Mouse (Mus musculus) forebrain, embryonic 10.5 days (tissue): ENCODE measurements around the gene Gm47841. TPM values are rescaled to one million over a fixed set of nuclear protein-coding genes. Genes with fewer than 3 reads are reported as not detected.

ENCODE experiments used
- DNase-seq: peaks from one replicate; pipeline ENCODE4 v3.0.0-alpha.2; 2017; ENCODE audit warnings: low spot score; ENCODE audit errors: extremely low spot score
- H3K27ac ChIP-seq: fragments of 300-500 bp; sonication (generic); 2 replicates; pipeline ENCODE4 v1.5.1; 2016; ENCODE audit warnings: mild to moderate bottlenecking
- H3K27me3 ChIP-seq: fragments of 300-500 bp; sonication (generic); 2 replicates; pipeline ENCODE4 v1.6.1; 2016; ENCODE audit warnings: mild to moderate bottlenecking; ENCODE audit not compliant: poor library complexity, severe bottlenecking
- H3K36me3 ChIP-seq: fragments of 300-500 bp; sonication (generic); replicated peaks from 2 replicates; pipeline ENCODE4 v1.6.1; 2016; ENCODE audit warnings: mild to moderate bottlenecking, moderate library complexity
- H3K4me1 ChIP-seq: fragments of 300-500 bp; sonication (generic); 2 replicates; pipeline ENCODE4 v1.6.1; 2016
- H3K4me3 ChIP-seq: fragments of 300-500 bp; sonication (generic); 2 replicates; pipeline ENCODE4 v1.5.1; 2016; ENCODE audit warnings: mild to moderate bottlenecking, moderate library complexity
- H3K9me3 ChIP-seq: fragments of 300-500 bp; sonication (generic); 2 replicates; pipeline ENCODE4 v1.6.1; 2016; ENCODE audit warnings: mild to moderate bottlenecking, moderate library complexity
- WGBS: fragments of 180-500 bp; shearing (Covaris S2); methylation state at CpG from one replicate; pipeline ENCODE4 v1.1.7; 2016; 5-methylcytosine and 5-hydroxymethylcytosine counted together
- polyA plus RNA-seq: library from polyadenylated mRNA; unstranded; fragments of >200 nt; fragmentation: Nextera tagmentation; extraction: Ambion mirVana; gene quantifications from 2 replicates; pipeline ENCODE4 v1.2.1, GENCODE M21; 2016

Gene Gm47841
- polyA plus RNA-seq, 1 experiment from 2014 or later, result not detected

DNA sequence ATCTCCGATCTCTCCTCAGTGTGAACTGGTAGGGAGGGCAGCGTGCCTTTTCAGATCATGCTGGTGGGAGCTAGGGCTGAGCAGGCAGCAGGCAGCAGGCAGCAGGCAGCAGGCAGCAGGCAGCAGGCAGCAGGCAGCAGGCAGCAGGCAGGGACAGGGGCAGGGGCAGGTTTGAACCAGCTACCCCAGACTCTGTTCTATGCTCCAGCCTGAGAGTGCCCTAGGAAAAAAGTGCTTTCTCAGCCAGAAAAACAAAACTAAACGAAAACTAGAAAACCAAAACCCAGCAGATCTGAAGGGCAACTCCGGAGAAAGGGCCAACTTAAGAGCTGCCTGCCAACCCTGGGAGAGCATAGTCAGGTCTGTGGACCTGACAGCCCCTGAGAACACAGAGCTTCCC lies 21.5 kb upstream of the Gm47841 start:
- peak overlapping the region; percentile 86; the same call in 1 of the 2 replicates for H3K27ac ChIP-seq
- no peak overlapping the region for H3K4me3 ChIP-seq
- H3K27me3 ChIP-seq, result no peaks in the 10 kb centered on the region; the same call in 1 of the 2 replicates
- WGBS, result 69% methylated on average over 4 of the region's 4 CpGs
- H3K36me3 ChIP-seq, result peaks cover 28% of the 10 kb centered on the region
- peaks cover 100% of the 10 kb centered on the region for H3K4me1 ChIP-seq
- DNase-seq, result no peak
- H3K9me3 ChIP-seq, result no peaks in the 10 kb centered on the region

GRCm38 (mm10) chr15:101068029-101068428 lies 20.8 kb upstream of the Gm47841 start:
- H3K4me3 ChIP-seq, result no peak overlapping the region
- H3K9me3 ChIP-seq, result no peaks in the 10 kb centered on the region
- H3K27me3 ChIP-seq, result no peaks in the 10 kb centered on the region; the same call in 1 of the 2 replicates
- peak overlapping the region; percentile 86 for H3K27ac ChIP-seq
- H3K36me3 ChIP-seq, result peaks cover 24% of the 10 kb centered on the region
- WGBS, result 43% methylated on average over 3 of the region's 3 CpGs
- DNase-seq, result no peak
- H3K4me1 ChIP-seq, result peaks cover 98% of the 10 kb centered on the region

DNA sequence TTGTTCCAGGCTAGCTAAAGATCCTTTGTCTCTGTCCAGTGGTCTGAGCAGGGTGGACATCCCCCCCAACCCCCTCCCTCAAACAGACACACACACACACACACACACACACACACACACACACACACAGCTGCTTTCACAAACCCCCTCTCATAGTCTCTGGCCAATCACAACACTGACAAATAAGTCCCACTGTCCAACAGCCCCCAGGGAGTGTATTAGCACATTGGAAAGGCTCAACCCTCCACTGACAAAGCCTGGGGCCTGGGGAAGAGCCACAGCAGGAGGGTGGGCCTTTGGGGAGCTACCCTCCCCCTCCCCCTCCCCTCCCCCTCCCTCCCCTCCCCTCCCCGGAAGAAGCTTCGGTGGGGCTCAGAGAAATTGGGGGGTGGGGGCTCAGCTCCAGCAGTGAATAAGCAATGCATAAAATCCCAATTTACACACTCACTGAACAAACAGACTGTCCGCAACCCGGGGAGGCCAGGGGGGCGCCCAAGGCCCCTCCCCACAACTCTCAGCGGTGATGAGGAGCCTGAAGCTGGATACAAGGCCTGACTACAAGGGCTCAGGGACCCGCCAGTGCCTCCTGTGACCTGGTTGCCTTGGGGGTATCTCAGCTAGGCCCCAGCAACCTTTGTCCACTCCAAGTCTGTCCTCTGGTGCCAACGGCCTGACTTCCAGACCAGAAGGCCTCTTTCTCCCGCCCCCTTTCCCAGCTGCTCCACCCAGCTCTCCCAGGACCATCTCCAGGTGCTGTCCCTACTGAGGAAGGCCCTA lies 19.9 kb upstream of the Gm47841 start:
- H3K4me3 ChIP-seq, result peak overlapping the region; percentile 27
- WGBS, result 2% methylated on average over 7 of the region's 9 CpGs
- DNase-seq, result peak; percentile 55

DNA sequence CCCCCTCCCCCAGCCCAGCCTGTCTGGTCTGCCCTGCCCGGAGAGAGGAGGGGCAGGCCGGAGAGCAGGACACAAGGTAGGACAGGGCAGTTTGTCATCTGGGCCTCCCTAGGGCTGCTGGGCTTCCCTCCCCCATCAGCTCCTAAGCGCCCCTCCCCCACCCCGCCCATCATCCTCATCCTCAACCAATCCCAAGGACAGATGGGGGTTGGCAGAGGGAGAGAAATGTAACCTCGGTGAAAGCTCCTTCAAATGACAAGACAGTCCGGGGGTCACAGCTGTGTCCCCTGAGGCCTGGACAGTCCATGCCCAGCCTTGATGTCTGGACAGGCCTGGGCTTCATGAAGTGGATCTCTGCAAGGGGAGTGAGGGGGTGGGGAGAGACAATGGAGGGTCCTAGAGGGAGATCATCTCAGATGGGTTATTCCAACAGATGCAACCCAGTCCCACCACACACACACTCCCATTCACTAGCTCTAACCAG lies 19.2 kb upstream of the Gm47841 start:
- no peak for DNase-seq
- Histone ChIP-seq H3K36me3 (peaks cover 18% of the 10 kb centered on the region; the same call in 1 of the 2 replicates), H3K4me1 (peaks cover 98% of the 10 kb centered on the region), H3K4me3 (peak overlapping the region; percentile 27), H3K27ac (peak overlapping the region; percentile 86), H3K27me3 (no peaks in the 10 kb centered on the region; the same call in 1 of the 2 replicates), H3K9me3 (no peaks in the 10 kb centered on the region)
- 7% methylated on average over 6 of the region's 6 CpGs for WGBS

More for the DNA sequence above, 19.9 kb upstream of the Gm47841 start:
- Histone ChIP-seq H3K9me3 (no peaks in the 10 kb centered on the region), H3K27me3 (no peaks in the 10 kb centered on the region; the same call in 1 of the 2 replicates), H3K4me1 (peaks cover 98% of the 10 kb centered on the region), H3K27ac (peak overlapping the region; percentile 86), H3K36me3 (peaks cover 18% of the 10 kb centered on the region; the same call in 1 of the 2 replicates)

- peak overlapping the region; percentile 86 for H3K27ac ChIP-seq
- H3K4me3 ChIP-seq, result 0 out of 2 replicates have a peak overlapping the region, but pooled peaks have one; percentile 9
- DNase-seq, result no peak
- H3K4me1 ChIP-seq, result peaks cover 98% of the 10 kb centered on the region
- H3K27me3 ChIP-seq, result no peaks in the 10 kb centered on the region; the same call in 1 of the 2 replicates
- H3K36me3 ChIP-seq, result peaks cover 18% of the 10 kb centered on the region; the same call in 1 of the 2 replicates
- no peaks in the 10 kb centered on the region for H3K9me3 ChIP-seq
- WGBS, result 33% methylated on average over 6 of the region's 6 CpGs
Measured at GRCm38 (mm10) chr15:101065069-101065468, 17.9 kb upstream of the Gm47841 start.

DNA sequence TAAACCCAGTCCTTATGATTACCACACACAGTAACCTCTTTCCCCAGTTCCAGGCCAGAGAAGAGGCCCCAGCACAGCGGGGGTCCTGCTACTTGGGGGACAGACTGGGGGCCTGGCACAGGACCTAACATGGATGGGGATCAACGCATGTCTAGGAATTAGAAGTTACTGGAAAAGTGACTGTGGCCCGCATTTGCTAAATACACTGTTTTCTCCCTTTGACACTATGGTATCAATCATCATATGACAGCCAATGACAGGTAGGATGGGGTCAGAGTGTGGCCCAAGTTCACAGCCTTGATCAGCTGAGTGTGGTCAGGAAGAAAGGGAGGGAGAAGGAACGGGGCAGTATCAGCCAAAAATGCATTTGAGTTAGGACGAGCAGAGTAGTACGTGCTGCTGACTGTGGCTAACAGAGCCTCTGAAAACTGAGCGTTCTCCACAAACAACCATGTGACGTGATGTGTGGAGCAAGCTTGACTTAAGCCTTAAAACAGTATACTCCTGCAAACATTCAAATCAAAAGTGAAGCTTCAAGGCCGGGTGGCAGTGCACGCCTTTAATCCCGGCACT lies 13.2 kb upstream of the Gm47841 start:
- H3K36me3 ChIP-seq, result peaks cover 23% of the 10 kb centered on the region
- WGBS, result 43% methylated on average over 11 of the region's 11 CpGs
- peak overlapping the region; percentile 5; the same call in 1 of the 2 replicates for H3K4me3 ChIP-seq
- no peak for DNase-seq
- H3K27ac ChIP-seq, result peak overlapping the region; percentile 70
- H3K4me1 ChIP-seq, result peaks cover 84% of the 10 kb centered on the region
- peaks cover 34% of the 10 kb centered on the region for H3K27me3 ChIP-seq
- no peaks in the 10 kb centered on the region for H3K9me3 ChIP-seq

DNA sequence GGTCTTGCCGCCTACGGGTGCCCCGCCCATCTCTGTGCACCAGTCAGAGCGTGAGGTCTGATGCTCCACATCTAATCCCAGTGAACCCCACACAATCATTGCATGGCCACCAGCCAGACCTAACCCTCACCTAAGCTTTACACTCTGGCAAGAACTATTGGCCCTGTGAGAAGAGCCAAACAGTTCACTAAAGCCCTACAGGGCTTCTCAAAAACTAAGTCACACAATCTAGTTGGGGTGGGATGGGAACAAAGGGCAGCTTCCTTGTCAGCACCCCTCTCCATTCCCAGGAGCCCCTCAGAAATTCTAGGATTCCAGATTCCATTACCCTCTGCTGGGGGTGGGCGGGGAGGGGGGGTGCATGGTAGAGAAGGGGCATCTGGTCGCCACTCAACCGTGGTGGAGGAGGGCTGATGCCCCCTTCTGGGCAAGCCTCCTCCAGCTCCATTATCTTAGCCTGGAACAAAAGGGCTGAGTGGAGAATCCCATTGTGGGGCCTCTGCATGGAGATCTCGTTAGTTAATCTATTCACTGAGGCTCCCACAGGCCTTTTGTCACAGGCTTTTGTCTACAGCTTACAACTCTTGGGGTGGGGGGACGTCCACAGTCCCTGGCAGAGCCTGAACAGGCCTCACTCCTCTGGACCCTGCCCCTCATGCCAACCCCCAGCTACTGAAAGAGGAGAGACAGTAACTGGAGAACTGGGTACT lies 12.5 kb upstream of the Gm47841 start:
- 19% methylated on average over 9 of the region's 9 CpGs for WGBS
- no peaks in the 10 kb centered on the region for H3K9me3 ChIP-seq
- H3K27ac ChIP-seq, result peak overlapping the region; percentile 70
- peaks cover 41% of the 10 kb centered on the region for H3K27me3 ChIP-seq
- H3K36me3 ChIP-seq, result peaks cover 17% of the 10 kb centered on the region
- H3K4me3 ChIP-seq, result peak overlapping the region; percentile 5; the same call in 1 of the 2 replicates
- H3K4me1 ChIP-seq, result peaks cover 78% of the 10 kb centered on the region
- no peak for DNase-seq

GRCm38 (mm10) chr15:101056225-101056624 lies 9.0 kb upstream of the Gm47841 start:
- 42% methylated on average over 10 of the region's 10 CpGs for WGBS
- DNase-seq, result peak; percentile 59
- peaks cover 77% of the 10 kb centered on the region for H3K4me1 ChIP-seq
- H3K27me3 ChIP-seq, result peaks cover 76% of the 10 kb centered on the region
- H3K4me3 ChIP-seq, result no peak overlapping the region
- no peaks in the 10 kb centered on the region for H3K9me3 ChIP-seq
- no peak overlapping the region for H3K27ac ChIP-seq
- peaks cover 33% of the 10 kb centered on the region for H3K36me3 ChIP-seq

DNA sequence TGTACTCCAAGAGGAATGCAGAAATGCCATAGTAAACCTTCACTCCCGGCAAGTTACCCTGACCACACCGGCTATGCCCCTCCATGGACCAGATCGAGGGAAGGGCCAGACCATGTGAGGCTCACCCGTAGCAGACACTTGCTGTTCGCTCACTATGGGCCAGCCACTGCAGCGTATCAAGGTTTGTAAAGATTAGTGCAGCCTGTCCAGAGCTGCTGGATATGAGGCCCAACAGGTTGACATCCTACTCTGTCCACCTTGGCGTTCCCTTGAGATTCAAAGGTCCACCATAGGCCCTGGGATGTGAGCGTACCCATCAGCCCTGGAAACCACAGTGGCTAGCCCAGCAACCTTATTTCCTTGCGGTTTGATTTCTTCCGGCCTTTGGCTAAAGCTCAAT lies 7.3 kb upstream of the Gm47841 start:
- 0 out of 2 replicates have a peak overlapping the region, but pooled peaks have one; percentile 47 for H3K4me3 ChIP-seq
- H3K9me3 ChIP-seq, result no peaks in the 10 kb centered on the region
- WGBS, result 79% methylated on average over 10 of the region's 10 CpGs
- no peak overlapping the region for H3K27ac ChIP-seq
- peaks cover 92% of the 10 kb centered on the region for H3K27me3 ChIP-seq
- H3K4me1 ChIP-seq, result peaks cover 60% of the 10 kb centered on the region
- peaks cover 50% of the 10 kb centered on the region for H3K36me3 ChIP-seq
- no peak for DNase-seq

DNA sequence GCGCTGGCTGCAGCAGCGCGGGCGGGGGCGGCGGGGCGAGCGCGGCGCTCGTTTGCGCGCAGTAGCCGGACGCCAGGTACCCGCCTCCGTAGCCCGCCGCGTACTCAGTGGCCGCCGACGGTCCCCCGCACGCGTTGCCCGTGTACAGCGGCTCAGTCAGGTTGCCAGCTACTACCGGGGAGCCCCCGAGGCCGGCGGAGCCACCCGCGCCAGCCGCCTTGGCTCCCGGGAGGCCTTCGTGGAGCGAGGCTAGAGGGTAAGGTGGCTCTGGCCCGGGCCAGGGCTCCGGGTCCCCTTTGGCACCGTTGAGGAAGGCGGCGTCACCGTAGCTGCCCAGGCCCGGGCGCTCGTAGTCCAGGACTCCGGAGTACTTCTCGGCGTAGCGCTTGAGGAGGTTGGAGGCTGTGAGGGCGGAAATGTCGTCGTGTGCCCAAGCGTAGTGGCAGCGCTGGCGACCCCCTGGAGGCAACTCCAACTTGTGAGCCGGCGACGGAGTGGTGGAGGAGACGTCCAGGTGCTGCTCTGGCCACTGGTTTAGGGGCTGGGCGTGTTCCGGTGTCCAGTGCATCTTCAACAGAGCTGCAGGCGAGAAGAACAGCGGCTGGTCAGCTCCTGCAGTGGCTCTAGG lies 6.7 kb upstream of the Gm47841 start:
- H3K27me3 ChIP-seq, result peaks cover 98% of the 10 kb centered on the region
- peaks cover 54% of the 10 kb centered on the region for H3K4me1 ChIP-seq
- no peak overlapping the region for H3K27ac ChIP-seq

GRCm38 (mm10) chr15:101052560-101053501 lies 5.6 kb upstream of the Gm47841 start:
- no peaks in the 10 kb centered on the region for H3K9me3 ChIP-seq
- peaks cover 99% of the 10 kb centered on the region for H3K27me3 ChIP-seq
- peaks cover 49% of the 10 kb centered on the region for H3K4me1 ChIP-seq
- H3K4me3 ChIP-seq, result peak overlapping the region; percentile 47
- 17% methylated on average over 120 of the region's 120 CpGs for WGBS
- peak overlapping the region; percentile 26; the same call in 1 of the 2 replicates for H3K27ac ChIP-seq
- no peak for DNase-seq
- H3K36me3 ChIP-seq, result peaks cover 51% of the 10 kb centered on the region

More for the DNA sequence above, 6.7 kb upstream of the Gm47841 start:
- no peaks in the 10 kb centered on the region for H3K9me3 ChIP-seq
- H3K36me3 ChIP-seq, result peaks cover 51% of the 10 kb centered on the region
- peak overlapping the region; percentile 47 for H3K4me3 ChIP-seq
- 11% methylated on average over 39 of the region's 65 CpGs for WGBS
- peak; percentile 50 for DNase-seq
